ENCODE assay signal across 15 mouse cellular contexts in genomic region chr12:5269936-5270335, GRCm38 (mm10).
"Had no signal": no experiment of that assay in that cellular context is flagged by ENCODE, and none has a peak within 500 bp of the region (broad histone marks: within the 10 kb centered on the region; RNA-seq: fewer than 3 reads in every experiment).

No protein-coding gene starts in this region.

- H3K9ac ChIP-seq: kidney, embryonic 15.5 days; limb, embryonic 13.5 days; liver, embryonic 14.5 days; midbrain, embryonic 12.5 days; stomach, embryonic 15.5 days had no signal

- H3K36me3 ChIP-seq: kidney, embryonic 15.5 days; limb, embryonic 13.5 days; midbrain, embryonic 12.5 days; stomach, embryonic 15.5 days had no signal

- H3K9me3 ChIP-seq: kidney, embryonic 15.5 days; midbrain, embryonic 12.5 days; stomach, embryonic 15.5 days had no signal

- H3K4me2 ChIP-seq: kidney, embryonic 15.5 days; limb, embryonic 13.5 days; midbrain, embryonic 12.5 days; stomach, embryonic 15.5 days had no signal

- H3K27me3 ChIP-seq: kidney, embryonic 15.5 days; limb, embryonic 13.5 days; midbrain, embryonic 12.5 days; stomach, embryonic 15.5 days had no signal

- ATAC-seq: intestine, embryonic 16.5 days; midbrain, embryonic 16.5 days had no signal

- H3K4me3 ChIP-seq: kidney, embryonic 15.5 days; limb, embryonic 13.5 days; midbrain, embryonic 12.5 days; stomach, embryonic 15.5 days had no signal

- H3K27ac ChIP-seq: kidney, embryonic 15.5 days; limb, embryonic 13.5 days; liver, embryonic 14.5 days; midbrain, embryonic 12.5 days; stomach, embryonic 15.5 days had no signal

- DNase-seq: kidney, adult 2 months; kidney, postnatal 14 days; layer of hippocampus, adult 9-11 months; layer of hippocampus, postnatal 36 days; left cerebral cortex, postnatal 4 days; right cerebral cortex, postnatal 14 days; thymus, adult 2 months; thymus, postnatal 25 days had no signal
